Mouse (Mus musculus): ENCODE measurements around the gene Gm5485. TPM values are rescaled to one million over a fixed set of nuclear protein-coding genes. Genes with fewer than 3 reads are reported as not detected.
A peak's percentile ranks its signal among the peaks of the same experiment; 100 is the strongest.

Gm5485 gene
- total and polyA plus RNA-seq, 2 experiments from 2014 or later = not detected

- Histone ChIP-seq H3K27me3 (ENCODE audit: insufficient read depth, low read length) (no peaks in the 10 kb centered on the region), H3K36me3 (ENCODE audit: insufficient read depth) (no peaks in the 10 kb centered on the region), H3K9ac (no peak overlapping the region), H3K4me3 (ENCODE audit: low read depth, low read length) (no peak overlapping the region), H3K4me1 (ENCODE audit: insufficient read depth) (no peaks in the 10 kb centered on the region), H3K9me3 (ENCODE audit: low read length) (no peaks in the 10 kb centered on the region), H3K27ac (ENCODE audit: low read depth, low read length) (no peak overlapping the region), H3K4me2 (ENCODE audit: low read depth) (no peak overlapping the region)
- no peak for TF ChIP-seq CTCF (IDR thresholded peaks at IDR 0.05; ENCODE audit: low read depth)
- DNase-seq (no peak), ATAC-seq (no peak)
- WGBS = 76% methylated on average over 7 of the region's 7 CpGs
Observed at GRCm38 (mm10) chr16:48373711-48374485, 38.3 kb downstream of the Gm5485 start.

- DNase-seq (peak; percentile 5), ATAC-seq (peak; percentile 74)
- H3K4me3 ChIP-seq (ENCODE audit: low read depth, low read length) = no peak overlapping the region
- WGBS = 72% methylated on average over 6 of the region's 6 CpGs
- no peak overlapping the region for H3K4me2 ChIP-seq (ENCODE audit: low read depth)
- no peak overlapping the region for H3K27ac ChIP-seq (ENCODE audit: low read depth, low read length)
- TF ChIP-seq CTCF (IDR thresholded peaks at IDR 0.05; ENCODE audit: low read depth) = no peak
- no peaks in the 10 kb centered on the region for H3K4me1 ChIP-seq (ENCODE audit: insufficient read depth)
- no peaks in the 10 kb centered on the region for H3K27me3 ChIP-seq (ENCODE audit: insufficient read depth, low read length)
- H3K9me3 ChIP-seq (ENCODE audit: low read length) = no peaks in the 10 kb centered on the region
- H3K9ac ChIP-seq = no peak overlapping the region
- H3K36me3 ChIP-seq (ENCODE audit: insufficient read depth) = no peaks in the 10 kb centered on the region
Observed at GRCm38 (mm10) chr16:48372461-48372860, 39.8 kb downstream of the Gm5485 start.

- DNase-seq (no peak), ATAC-seq (no peak)
- TF ChIP-seq CTCF (IDR thresholded peaks at IDR 0.05; ENCODE audit: low read depth) = no peak
- H3K9ac ChIP-seq = no peak overlapping the region
- no peaks in the 10 kb centered on the region for H3K27me3 ChIP-seq (ENCODE audit: insufficient read depth, low read length)
- no peak overlapping the region for H3K4me3 ChIP-seq (ENCODE audit: low read depth, low read length)
- no peaks in the 10 kb centered on the region for H3K36me3 ChIP-seq (ENCODE audit: insufficient read depth)
- no peak overlapping the region for H3K4me2 ChIP-seq (ENCODE audit: low read depth)
- no peak overlapping the region for H3K27ac ChIP-seq (ENCODE audit: low read depth, low read length)
- H3K4me1 ChIP-seq (ENCODE audit: insufficient read depth) = no peaks in the 10 kb centered on the region
- H3K9me3 ChIP-seq (ENCODE audit: low read length) = no peaks in the 10 kb centered on the region
- 95% methylated on average over 2 of the region's 2 CpGs for WGBS
Observed at GRCm38 (mm10) chr16:48368096-48368495, 44.1 kb downstream of the Gm5485 start.

- 88% methylated on average over 5 of the region's 5 CpGs for WGBS
- peak; percentile 46 for TF ChIP-seq CTCF (IDR thresholded peaks at IDR 0.05; ENCODE audit: low read depth)
Observed at GRCm38 (mm10) chr16:48366801-48367200, 45.4 kb downstream of the Gm5485 start.

GRCm38 (mm10) chr16:48360887-48361286, 51.3 kb downstream of the Gm5485 start:
- no peaks in the 10 kb centered on the region for H3K27me3 ChIP-seq (ENCODE audit: insufficient read depth, low read length)
- 63% methylated on average over 12 of the region's 12 CpGs for WGBS
- no peaks in the 10 kb centered on the region for H3K9me3 ChIP-seq (ENCODE audit: low read length)
- ATAC-seq (peak; percentile 68), DNase-seq (peak; percentile 45)
- no peaks in the 10 kb centered on the region for H3K4me1 ChIP-seq (ENCODE audit: insufficient read depth)
- H3K4me3 ChIP-seq (ENCODE audit: low read depth, low read length) = no peak overlapping the region
- H3K9ac ChIP-seq = no peak overlapping the region
- no peak overlapping the region for H3K27ac ChIP-seq (ENCODE audit: low read depth, low read length)
- no peak overlapping the region for H3K4me2 ChIP-seq (ENCODE audit: low read depth)
- no peak for TF ChIP-seq CTCF (IDR thresholded peaks at IDR 0.05; ENCODE audit: low read depth)
- no peaks in the 10 kb centered on the region for H3K36me3 ChIP-seq (ENCODE audit: insufficient read depth)

More at GRCm38 (mm10) chr16:48366801-48367200, 45.4 kb downstream of the Gm5485 start:
- H3K27me3 ChIP-seq (ENCODE audit: insufficient read depth, low read length) = no peaks in the 10 kb centered on the region
- DNase-seq (no peak), ATAC-seq (no peak)
- H3K9ac ChIP-seq = no peak overlapping the region
- no peaks in the 10 kb centered on the region for H3K4me1 ChIP-seq (ENCODE audit: insufficient read depth)
- H3K4me2 ChIP-seq (ENCODE audit: low read depth) = no peak overlapping the region
- H3K36me3 ChIP-seq (ENCODE audit: insufficient read depth) = no peaks in the 10 kb centered on the region
- H3K9me3 ChIP-seq (ENCODE audit: low read length) = no peaks in the 10 kb centered on the region
- no peak overlapping the region for H3K27ac ChIP-seq (ENCODE audit: low read depth, low read length)
- H3K4me3 ChIP-seq (ENCODE audit: low read depth, low read length) = no peak overlapping the region

GRCm38 (mm10) chr16:48356417-48356816, 55.8 kb downstream of the Gm5485 start:
- H3K27me3 ChIP-seq (ENCODE audit: insufficient read depth, low read length) = no peaks in the 10 kb centered on the region
- no peak overlapping the region for H3K4me3 ChIP-seq (ENCODE audit: low read depth, low read length)
- H3K4me2 ChIP-seq (ENCODE audit: low read depth) = no peak overlapping the region
- no peak overlapping the region for H3K9ac ChIP-seq
- WGBS = 89% methylated on average over 1 of the region's 1 CpGs
- no peak overlapping the region for H3K27ac ChIP-seq (ENCODE audit: low read depth, low read length)
- DNase-seq = no peak
- H3K36me3 ChIP-seq (ENCODE audit: insufficient read depth) = no peaks in the 10 kb centered on the region
- TF ChIP-seq CTCF (IDR thresholded peaks at IDR 0.05; ENCODE audit: low read depth) = no peak
- ATAC-seq = no peak
- H3K9me3 ChIP-seq (ENCODE audit: low read length) = no peaks in the 10 kb centered on the region
- H3K4me1 ChIP-seq (ENCODE audit: insufficient read depth) = no peaks in the 10 kb centered on the region

GRCm38 (mm10) chr16:48355716-48356115, 56.5 kb downstream of the Gm5485 start:
- ATAC-seq (no peak), DNase-seq (no peak)
- WGBS = 93% methylated on average over 5 of the region's 5 CpGs
- Histone ChIP-seq H3K27ac (ENCODE audit: low read depth, low read length) (no peak overlapping the region), H3K9me3 (ENCODE audit: low read length) (no peaks in the 10 kb centered on the region), H3K4me3 (ENCODE audit: low read depth, low read length) (no peak overlapping the region), H3K27me3 (ENCODE audit: insufficient read depth, low read length) (no peaks in the 10 kb centered on the region), H3K9ac (no peak overlapping the region), H3K4me1 (ENCODE audit: insufficient read depth) (no peaks in the 10 kb centered on the region), H3K36me3 (ENCODE audit: insufficient read depth) (no peaks in the 10 kb centered on the region), H3K4me2 (ENCODE audit: low read depth) (no peak overlapping the region)
- TF ChIP-seq CTCF (IDR thresholded peaks at IDR 0.05; ENCODE audit: low read depth) = no peak

Other genes with a start within 250 kb of the Gm5485 start
- gene Dppa4, start 128.7 kb downstream of the Gm5485 start, total RNA-seq (2014; rRNA removed) = not detected in 2 replicates
- not detected in 2 replicates for gene Dppa4, start 128.7 kb downstream of the Gm5485 start, polyA plus RNA-seq (2015; fragmentation: Nextera tagmentation; extraction: Ambion mirVana)
- gene Dppa2, start 108.5 kb downstream of the Gm5485 start, total RNA-seq (2014; rRNA removed) = not detected in 2 replicates
- not detected in 2 replicates for gene Dppa2, start 108.5 kb downstream of the Gm5485 start, polyA plus RNA-seq (2015; fragmentation: Nextera tagmentation; extraction: Ambion mirVana)
- 0.31 TPM in 1 of 2 replicates, not detected in the other for gene Morc1, start 18.8 kb upstream of the Gm5485 start, total RNA-seq (2014; rRNA removed)
- gene Morc1, start 18.8 kb upstream of the Gm5485 start, polyA plus RNA-seq (2015; fragmentation: Nextera tagmentation; extraction: Ambion mirVana) = 0.06 and 0.10 TPM in 2 replicates